Mouse (Mus musculus): ENCODE measurements around the gene Ube2cbp.

Gene Ube2cbp

GRCm38 (mm10) chr9:86319516-86320140, 145.1 kb downstream of the Ube2cbp start:
- DNase-seq (ENCODE audit: low read depth): no peak

DNA sequence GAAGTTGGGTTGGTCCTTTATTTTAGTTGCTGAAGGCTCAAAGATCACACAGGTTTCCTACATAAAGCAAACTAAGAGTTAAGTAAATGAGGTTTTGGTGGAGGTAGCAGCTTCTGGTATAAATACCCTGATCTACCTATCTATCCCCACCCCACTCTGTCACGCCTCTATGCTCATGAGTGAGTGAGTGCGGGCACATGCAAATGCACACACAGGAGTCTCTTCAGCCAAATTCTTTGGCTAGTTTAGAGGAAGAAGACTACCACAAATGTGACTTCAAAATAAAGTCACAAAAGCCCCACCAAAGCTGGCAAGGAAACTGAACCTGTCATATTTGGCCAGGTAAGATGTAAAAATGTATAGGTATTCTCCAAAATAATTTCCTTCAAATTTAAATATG, 149.1 kb downstream of the Ube2cbp start:
- no peak for DNase-seq (ENCODE audit: low read depth)

- DNase-seq (ENCODE audit: low read depth): no peak
These were observed 156.1 kb downstream of the Ube2cbp start for GRCm38 (mm10) chr9:86308616-86309015.

- DNase-seq (ENCODE audit: low read depth): no peak
These were observed 158.2 kb downstream of the Ube2cbp start for GRCm38 (mm10) chr9:86306556-86306955.

DNA sequence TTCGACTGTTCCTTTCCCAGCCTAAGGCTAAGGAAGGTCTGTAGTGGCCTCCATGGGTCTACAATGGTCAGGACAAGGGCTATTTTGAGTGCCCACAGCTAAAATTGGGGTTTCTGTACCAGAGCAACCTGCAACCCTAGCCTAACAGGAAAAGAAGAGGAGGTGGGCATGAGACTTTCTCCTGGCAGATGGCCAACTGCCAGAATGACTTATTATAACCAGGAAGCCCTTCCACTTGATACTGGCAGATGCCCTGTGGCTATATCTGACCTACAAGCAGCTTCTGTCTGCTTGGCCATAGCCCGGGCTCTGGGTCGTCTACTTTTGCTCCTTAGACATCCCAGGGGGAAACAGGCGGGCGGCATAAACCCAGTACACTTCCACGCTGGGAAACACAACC, 163.3 kb downstream of the Ube2cbp start:
- DNase-seq (ENCODE audit: low read depth): no peak

GRCm38 (mm10) chr9:86298596-86298995, 166.2 kb downstream of the Ube2cbp start:
- DNase-seq (ENCODE audit: low read depth): no peak

GRCm38 (mm10) chr9:86298131-86298530, 166.6 kb downstream of the Ube2cbp start:
- no peak for DNase-seq (ENCODE audit: low read depth)

DNA sequence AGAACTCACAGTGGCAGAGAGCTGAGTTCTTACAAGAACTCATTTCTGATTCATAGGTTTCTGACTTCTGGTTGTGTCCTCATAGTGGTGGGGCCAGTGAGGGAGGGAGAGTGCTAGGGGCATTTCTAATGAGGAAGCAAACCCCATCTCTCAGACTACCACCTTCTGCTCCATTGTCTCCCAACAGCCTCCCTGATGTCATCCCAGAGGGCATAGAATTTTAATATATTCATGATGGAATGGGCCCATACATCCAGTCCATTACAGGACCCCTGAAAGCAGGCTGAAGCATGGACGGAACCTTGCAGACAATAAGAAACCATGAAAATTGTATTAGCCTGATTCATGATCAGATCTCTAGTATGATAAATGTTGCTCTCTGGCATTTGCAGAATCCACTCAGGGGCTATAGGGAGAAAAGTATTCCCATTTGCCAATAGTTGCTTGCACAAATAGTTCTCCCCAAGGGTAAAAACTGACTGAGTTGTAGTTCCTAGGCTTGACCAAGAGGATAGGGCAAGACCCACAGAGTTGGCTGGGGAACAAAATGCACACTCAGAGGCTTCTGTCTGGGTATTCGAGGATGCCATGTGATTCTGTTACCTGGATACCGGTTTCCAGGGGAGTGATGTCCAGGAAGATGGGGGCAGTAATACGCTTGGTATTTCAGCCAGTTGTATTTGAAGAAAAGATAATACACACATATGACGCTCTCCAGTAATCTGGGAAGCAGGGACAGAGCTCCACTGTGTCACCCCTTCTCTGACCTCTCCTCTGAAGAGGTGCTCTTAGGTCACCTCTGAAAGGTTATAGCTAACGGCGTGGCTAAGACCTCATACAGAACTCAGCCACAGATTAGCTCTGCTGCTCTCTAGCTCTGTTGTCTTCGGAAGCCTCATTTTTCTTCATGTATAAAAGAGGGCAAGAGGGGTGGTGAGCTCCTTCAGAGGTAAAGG, 167.8 kb downstream of the Ube2cbp start:
- no peak for DNase-seq (ENCODE audit: low read depth)

GRCm38 (mm10) chr9:86287570-86287954, 177.2 kb downstream of the Ube2cbp start:
- DNase-seq (ENCODE audit: low read depth): no peak

DNA sequence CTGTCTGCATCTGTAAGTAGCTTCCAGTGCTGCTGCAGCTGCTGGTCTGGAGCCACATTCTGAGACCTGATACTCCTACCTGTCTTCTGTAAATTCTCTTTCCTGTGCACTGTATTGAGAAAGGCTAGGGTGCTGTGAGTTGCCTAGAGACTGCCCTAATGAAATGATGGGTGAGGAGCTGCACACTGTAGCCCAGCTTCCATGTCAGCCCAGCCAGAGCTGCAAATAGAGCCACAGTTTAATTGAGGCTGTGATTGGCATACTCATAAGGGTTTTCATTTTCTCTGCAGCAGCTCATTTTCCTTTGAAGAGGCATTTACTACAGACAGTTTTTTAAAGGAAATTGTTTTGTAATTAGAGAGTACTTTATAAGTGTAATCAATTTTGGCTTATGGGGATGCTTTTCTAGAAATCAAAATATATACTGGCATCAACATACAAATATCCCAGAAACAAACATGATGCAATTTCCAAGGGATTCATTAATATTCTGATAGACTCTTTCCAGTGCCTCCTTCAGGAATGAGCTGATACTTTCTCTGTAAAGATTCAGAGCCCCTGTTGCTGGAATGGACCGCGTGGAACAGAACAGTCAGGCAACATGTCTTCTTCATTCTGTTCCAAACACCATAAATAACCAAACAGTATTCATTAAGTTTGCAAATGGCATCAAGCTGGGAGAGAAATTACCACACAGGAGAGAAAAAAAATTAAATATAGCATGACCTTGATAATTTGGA, 177.8 kb downstream of the Ube2cbp start:
- no peak for DNase-seq (ENCODE audit: low read depth)

GRCm38 (mm10) chr9:86282555-86282954, 182.2 kb downstream of the Ube2cbp start:
- no peak for DNase-seq (ENCODE audit: low read depth)

- DNase-seq (ENCODE audit: low read depth): no peak
These were observed 183.6 kb downstream of the Ube2cbp start for GRCm38 (mm10) chr9:86281147-86281467.

- no peak for DNase-seq (ENCODE audit: low read depth)
These were observed 184.1 kb downstream of the Ube2cbp start for GRCm38 (mm10) chr9:86280461-86281146.

- DNase-seq (ENCODE audit: low read depth): no peak
These were observed 195.2 kb downstream of the Ube2cbp start for GRCm38 (mm10) chr9:86269541-86269940.

- DNase-seq (ENCODE audit: low read depth): no peak
These were observed 198.1 kb downstream of the Ube2cbp start for GRCm38 (mm10) chr9:86266658-86267057.

Measured in c-Kit-positive CD71-negative TER-119-negative erythroid progenitor cells, embryonic 14.5 days (primary cell).